In genomic region chr13:55071322-55071721, GRCm38 (mm10) we compare ENCODE assay signal across 8 mouse cellular contexts. TPM values are rescaled to one million over a fixed set of nuclear protein-coding genes. Genes with fewer than 3 reads are reported as not detected.
A peak's percentile ranks its signal among the peaks of the same experiment; 100 is the strongest.
DNase-seq lines count a peak whose midpoint lies in the region; ATAC-seq and TF ChIP-seq lines count a peak whose summit lies in the region.

No protein-coding gene starts in this region.

- no peak overlapping the region for H3K4me2 ChIP-seq in liver, postnatal 0 days (ENCODE audit: low read depth, low read length)

- H3K27me3 ChIP-seq in liver, postnatal 0 days (ENCODE audit: insufficient read depth, low read length) = no peaks in the 10 kb centered on the region

- no peak overlapping the region for H3K9ac ChIP-seq in liver, postnatal 0 days (replicated peaks)

- H3K4me1 ChIP-seq in liver, postnatal 0 days (ENCODE audit: insufficient read depth) = no peaks in the 10 kb centered on the region

- 2% methylated on average over 3 of the region's 3 CpGs for WGBS in liver, postnatal 0 days (ENCODE audit: insufficient replicate concordance)

- no peaks in the 10 kb centered on the region for H3K9me3 ChIP-seq in liver, postnatal 0 days (ENCODE audit: low read length)

- H3K36me3 ChIP-seq in liver, postnatal 0 days (replicated peaks; ENCODE audit: insufficient read depth, low read length) = peaks cover 18% of the 10 kb centered on the region

- no peak overlapping the region for H3K4me3 ChIP-seq in liver, postnatal 0 days (ENCODE audit: low read depth, low read length)

- TF ChIP-seq CTCF in liver, postnatal 0 days (IDR thresholded peaks at IDR 0.05; ENCODE audit: low read depth) = peak; percentile 59

- no peak for TF ChIP-seq EP300 in liver, postnatal 0 days (IDR thresholded peaks at IDR 0.05; ENCODE audit: low read depth)

- DNase-seq in cerebellum, adult 9-10 months = peak; percentile 56
- DNase-seq in cerebellum, adult 11-12 months = no peak
- no peak for DNase-seq in liver, postnatal 0 days
- no peak for DNase-seq in liver
- peak; percentile 9 for DNase-seq in c-Kit-negative CD71-positive TER-119-positive erythroid progenitor cells, embryonic 14.5 days (ENCODE audit: low read depth, low spot score)
- no peak for DNase-seq in urinary bladder, adult 2 months (ENCODE audit: low spot score)
- no peak for DNase-seq in gastrocnemius, postnatal 14 days

- ATAC-seq in liver, postnatal 0 days = no peak
- ATAC-seq in neutrophil, adult 5-6 weeks (ENCODE audit: extremely low read depth, insufficient number of reproducible peaks, low FRiP score, poor library complexity, severe bottlenecking) = 0 out of 2 replicates have a peak, but pooled peaks have one; percentile 48

- H3K27ac ChIP-seq in liver, postnatal 0 days (ENCODE audit: low read depth) = no peak overlapping the region

- intact Hi-C loops in gastrocnemius, postnatal 14 days (cut with DNase I; ENCODE audit: low total_unique reads) = loop anchor here (5.0 kb wide), 1 partner anchor 274 kb away; no protein-coding TSS in a partner anchor

RNA-seq across cellular contexts. Expression of gene Uimc1, which starts 28.8 kb away (rescaled TPM):
- polyA plus RNA-seq in liver, postnatal 0 days (2015; fragmentation: Nextera tagmentation; extraction: Ambion mirVana) = 12.1 TPM in 2 replicates
- 88.2 and 112 TPM in 2 replicates for total RNA-seq in neutrophil, adult 5-6 weeks (2017)
- 30.8 and 31.4 TPM in 2 replicates for polyA plus RNA-seq in urinary bladder, adult 2 months (2012; rRNA removed)
- total RNA-seq in gastrocnemius, postnatal 14 days (2021) = 10 to 100 TPM; 13.9 to 15.3 TPM

RNA-seq across cellular contexts. Expression of gene Zfp346, which starts 33.8 kb away (rescaled TPM):
- polyA plus RNA-seq in liver, postnatal 0 days (2015; fragmentation: Nextera tagmentation; extraction: Ambion mirVana) = 3.0 and 3.6 TPM in 2 replicates
- 19.3 and 22.6 TPM in 2 replicates for total RNA-seq in neutrophil, adult 5-6 weeks (2017)
- polyA plus RNA-seq in urinary bladder, adult 2 months (2012; rRNA removed) = 30.0 and 34.6 TPM in 2 replicates
- 10 to 100 TPM; 10.2 to 11.2 TPM for total RNA-seq in gastrocnemius, postnatal 14 days (2021)

RNA-seq across cellular contexts. Expression of gene Hk3, which starts 50.1 kb away (rescaled TPM):
- 5.2 and 6.5 TPM in 2 replicates for polyA plus RNA-seq in liver, postnatal 0 days (2015; fragmentation: Nextera tagmentation; extraction: Ambion mirVana)
- 112 and 129 TPM in 2 replicates for total RNA-seq in neutrophil, adult 5-6 weeks (2017)
- polyA plus RNA-seq in urinary bladder, adult 2 months (2012; rRNA removed) = 2.8 and 4.4 TPM in 2 replicates
- total RNA-seq in gastrocnemius, postnatal 14 days (2021) = under 1 TPM; 0.45 to 0.80 TPM

Comparison
In these comparisons a context has a peak if more than half of its experiments do, and no peak if none do; other contexts are left out.
1. DNase-seq: peak in cerebellum, adult 9-10 months (single experiment) and c-Kit-negative CD71-positive TER-119-positive erythroid progenitor cells, embryonic 14.5 days (single experiment); none in cerebellum, adult 11-12 months (single experiment), liver, postnatal 0 days (single experiment), liver (single experiment), urinary bladder, adult 2 months (single experiment) and gastrocnemius, postnatal 14 days (single experiment).
2. RNA of gene Hk3, which starts 50.1 kb away (total RNA-seq): 112 to 129 TPM in neutrophil, adult 5-6 weeks; 0.45 to 0.80 TPM in gastrocnemius, postnatal 14 days; every median in the first group is over 10 times any median in the second.